Mouse (Mus musculus): ENCODE measurements around the gene Haus5. TPM values are rescaled to one million over a fixed set of nuclear protein-coding genes. Genes with fewer than 3 reads are reported as not detected.
A peak's percentile ranks its signal among the peaks of the same experiment; 100 is the strongest.

Gene Haus5
- polyA plus RNA-seq (2015; fragmentation: Nextera tagmentation; extraction: Ambion mirVana): 34.0 and 34.5 TPM in 2 replicates

- Histone ChIP-seq H3K4me2 (ENCODE audit: low read length) (peak within 1 kb of the TSS; percentile 89), H3K4me1 (replicated peaks; ENCODE audit: control insufficient read depth, insufficient read depth, low read length) (peaks cover 9% of the 10 kb centered on the region), H3K27ac (ENCODE audit: low read length) (peak within 1 kb of the TSS; percentile 83), H3K27me3 (replicated peaks; ENCODE audit: control insufficient read depth, insufficient read depth, low read length) (no peaks in the 10 kb centered on the region), H3K36me3 (ENCODE audit: control insufficient read depth, insufficient read depth) (no peaks in the 10 kb centered on the region), H3K4me3 (replicated peaks; ENCODE audit: low read length) (peak within 1 kb of the TSS; percentile 71), H3K9ac (replicated peaks; ENCODE audit: low read depth, low read length) (peak within 1 kb of the TSS; percentile 73), H3K9me3 (ENCODE audit: control insufficient read depth, low read length) (no peaks in the 10 kb centered on the region)
- WGBS: under 1% methylated on average over 34 of the region's 34 CpGs
- peak; percentile 97 for ATAC-seq
Observed at GRCm38 (mm10) chr7:30664529-30665200, at the start of gene Haus5. Gene Haus5 (minus strand): TSS chr7:30664994.

DNA sequence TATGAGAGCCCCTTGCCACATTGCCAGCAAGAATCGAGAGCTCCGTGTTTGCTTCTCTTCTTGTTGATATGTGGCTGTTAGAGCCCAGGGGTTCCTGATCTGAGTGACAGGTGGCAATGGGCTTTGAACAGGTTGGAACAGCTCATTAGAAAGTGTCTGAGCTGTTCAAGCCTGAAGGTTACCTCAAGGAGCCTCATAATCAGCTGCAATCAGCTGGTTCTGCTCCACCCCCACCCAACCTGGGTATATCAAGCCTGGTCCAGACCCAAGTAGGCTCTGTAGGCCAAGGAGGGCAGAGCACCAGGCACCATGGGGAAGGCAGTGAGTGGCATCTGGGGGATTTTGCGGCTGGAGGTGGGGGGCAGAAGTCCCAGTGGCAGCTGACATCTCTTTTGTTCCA, 47.1 kb upstream of the Haus5 start, which contains the start of gene Atp4a:
Gene Atp4a (plus strand): TSS at position 268 of the 400 bp plus-strand sequence.
- 72% methylated on average over 3 of the region's 3 CpGs for WGBS
- H3K4me3 ChIP-seq (replicated peaks; ENCODE audit: low read length): no peak within 1 kb of the TSS
- no peak within 1 kb of the TSS for H3K27ac ChIP-seq (ENCODE audit: low read length)
- H3K27me3 ChIP-seq (replicated peaks; ENCODE audit: control insufficient read depth, insufficient read depth, low read length): peaks cover 16% of the 10 kb centered on the region
- H3K9ac ChIP-seq (replicated peaks; ENCODE audit: low read depth, low read length): no peak within 1 kb of the TSS
- peaks cover 1% of the 10 kb centered on the region; the same call in 1 of the 2 replicates for H3K4me1 ChIP-seq (replicated peaks; ENCODE audit: control insufficient read depth, insufficient read depth, low read length)
- no peaks in the 10 kb centered on the region for H3K9me3 ChIP-seq (ENCODE audit: control insufficient read depth, low read length)
- no peak for ATAC-seq
- no peaks in the 10 kb centered on the region for H3K36me3 ChIP-seq (ENCODE audit: control insufficient read depth, insufficient read depth)
- no peak within 1 kb of the TSS for H3K4me2 ChIP-seq (ENCODE audit: low read length)

GRCm38 (mm10) chr7:30707441-30707840, 42.6 kb upstream of the Haus5 start:
- 100% methylated on average over 1 of the region's 1 CpGs for WGBS

GRCm38 (mm10) chr7:30706214-30706882, 41.6 kb upstream of the Haus5 start:
- Histone ChIP-seq H3K4me2 (ENCODE audit: low read length) (no peak overlapping the region), H3K27ac (ENCODE audit: low read length) (no peak overlapping the region), H3K9me3 (ENCODE audit: control insufficient read depth, low read length) (no peaks in the 10 kb centered on the region), H3K27me3 (replicated peaks; ENCODE audit: control insufficient read depth, insufficient read depth, low read length) (no peaks in the 10 kb centered on the region), H3K9ac (replicated peaks; ENCODE audit: low read depth, low read length) (no peak overlapping the region), H3K4me1 (replicated peaks; ENCODE audit: control insufficient read depth, insufficient read depth, low read length) (no peaks in the 10 kb centered on the region), H3K36me3 (ENCODE audit: control insufficient read depth, insufficient read depth) (no peaks in the 10 kb centered on the region), H3K4me3 (replicated peaks; ENCODE audit: low read length) (no peak overlapping the region)
- no peak for ATAC-seq
- 81% methylated on average over 8 of the region's 8 CpGs for WGBS

More at GRCm38 (mm10) chr7:30707441-30707840, 42.6 kb upstream of the Haus5 start:
- H3K36me3 ChIP-seq (ENCODE audit: control insufficient read depth, insufficient read depth): no peaks in the 10 kb centered on the region
- H3K4me3 ChIP-seq (replicated peaks; ENCODE audit: low read length): no peak overlapping the region
- no peaks in the 10 kb centered on the region for H3K4me1 ChIP-seq (replicated peaks; ENCODE audit: control insufficient read depth, insufficient read depth, low read length)
- no peak for ATAC-seq
- H3K27me3 ChIP-seq (replicated peaks; ENCODE audit: control insufficient read depth, insufficient read depth, low read length): no peaks in the 10 kb centered on the region
- no peak overlapping the region for H3K9ac ChIP-seq (replicated peaks; ENCODE audit: low read depth, low read length)
- H3K4me2 ChIP-seq (ENCODE audit: low read length): no peak overlapping the region
- H3K27ac ChIP-seq (ENCODE audit: low read length): no peak overlapping the region
- H3K9me3 ChIP-seq (ENCODE audit: control insufficient read depth, low read length): no peaks in the 10 kb centered on the region

GRCm38 (mm10) chr7:30698589-30698988, 33.8 kb upstream of the Haus5 start, which contains the start of gene 2200002J24Rik:
Gene 2200002J24Rik (plus strand): TSS chr7:30698926.
- WGBS: 45% methylated on average over 9 of the region's 9 CpGs
- no peaks in the 10 kb centered on the region for H3K27me3 ChIP-seq (replicated peaks; ENCODE audit: control insufficient read depth, insufficient read depth, low read length)
- no peak for ATAC-seq
- no peaks in the 10 kb centered on the region for H3K36me3 ChIP-seq (ENCODE audit: control insufficient read depth, insufficient read depth)
- no peak within 1 kb of the TSS for H3K4me2 ChIP-seq (ENCODE audit: low read length)
- no peaks in the 10 kb centered on the region for H3K4me1 ChIP-seq (replicated peaks; ENCODE audit: control insufficient read depth, insufficient read depth, low read length)
- no peak within 1 kb of the TSS for H3K4me3 ChIP-seq (replicated peaks; ENCODE audit: low read length)
- no peaks in the 10 kb centered on the region for H3K9me3 ChIP-seq (ENCODE audit: control insufficient read depth, low read length)
- no peak within 1 kb of the TSS for H3K9ac ChIP-seq (replicated peaks; ENCODE audit: low read depth, low read length)
- H3K27ac ChIP-seq (ENCODE audit: low read length): no peak within 1 kb of the TSS

GRCm38 (mm10) chr7:30698101-30698500, 33.3 kb upstream of the Haus5 start:
- H3K9me3 ChIP-seq (ENCODE audit: control insufficient read depth, low read length): no peaks in the 10 kb centered on the region
- 74% methylated on average over 5 of the region's 5 CpGs for WGBS
- no peak for ATAC-seq

GRCm38 (mm10) chr7:30688325-30688724, 23.5 kb upstream of the Haus5 start:
- no peaks in the 10 kb centered on the region for H3K36me3 ChIP-seq (ENCODE audit: control insufficient read depth, insufficient read depth)
- no peak overlapping the region for H3K27ac ChIP-seq (ENCODE audit: low read length)
- H3K4me3 ChIP-seq (replicated peaks; ENCODE audit: low read length): no peak overlapping the region
- H3K9me3 ChIP-seq (ENCODE audit: control insufficient read depth, low read length): no peaks in the 10 kb centered on the region
- H3K4me1 ChIP-seq (replicated peaks; ENCODE audit: control insufficient read depth, insufficient read depth, low read length): no peaks in the 10 kb centered on the region
- H3K9ac ChIP-seq (replicated peaks; ENCODE audit: low read depth, low read length): no peak overlapping the region
- WGBS: 72% methylated on average over 6 of the region's 6 CpGs
- ATAC-seq: no peak
- peaks cover 5% of the 10 kb centered on the region for H3K27me3 ChIP-seq (replicated peaks; ENCODE audit: control insufficient read depth, insufficient read depth, low read length)
- no peak overlapping the region for H3K4me2 ChIP-seq (ENCODE audit: low read length)

More at GRCm38 (mm10) chr7:30698101-30698500, 33.3 kb upstream of the Haus5 start:
- Histone ChIP-seq H3K4me3 (replicated peaks; ENCODE audit: low read length) (no peak overlapping the region), H3K36me3 (ENCODE audit: control insufficient read depth, insufficient read depth) (no peaks in the 10 kb centered on the region), H3K4me2 (ENCODE audit: low read length) (no peak overlapping the region), H3K27me3 (replicated peaks; ENCODE audit: control insufficient read depth, insufficient read depth, low read length) (no peaks in the 10 kb centered on the region), H3K9ac (replicated peaks; ENCODE audit: low read depth, low read length) (no peak overlapping the region), H3K27ac (ENCODE audit: low read length) (no peak overlapping the region), H3K4me1 (replicated peaks; ENCODE audit: control insufficient read depth, insufficient read depth, low read length) (no peaks in the 10 kb centered on the region)

GRCm38 (mm10) chr7:30683425-30683824, 18.6 kb upstream of the Haus5 start:
- WGBS: 76% methylated on average over 2 of the region's 2 CpGs
- H3K27me3 ChIP-seq (replicated peaks; ENCODE audit: control insufficient read depth, insufficient read depth, low read length): peaks cover 5% of the 10 kb centered on the region
- no peak for ATAC-seq

GRCm38 (mm10) chr7:30681897-30682296, 17.1 kb upstream of the Haus5 start:
- Histone ChIP-seq H3K4me1 (replicated peaks; ENCODE audit: control insufficient read depth, insufficient read depth, low read length) (no peaks in the 10 kb centered on the region), H3K36me3 (ENCODE audit: control insufficient read depth, insufficient read depth) (no peaks in the 10 kb centered on the region), H3K27me3 (replicated peaks; ENCODE audit: control insufficient read depth, insufficient read depth, low read length) (peaks cover 2% of the 10 kb centered on the region; the same call in 1 of the 2 replicates), H3K9ac (replicated peaks; ENCODE audit: low read depth, low read length) (no peak overlapping the region), H3K4me2 (ENCODE audit: low read length) (no peak overlapping the region), H3K9me3 (ENCODE audit: control insufficient read depth, low read length) (no peaks in the 10 kb centered on the region), H3K4me3 (replicated peaks; ENCODE audit: low read length) (no peak overlapping the region), H3K27ac (ENCODE audit: low read length) (no peak overlapping the region)
- no peak for ATAC-seq
- WGBS: 69% methylated on average over 5 of the region's 5 CpGs

More at GRCm38 (mm10) chr7:30683425-30683824, 18.6 kb upstream of the Haus5 start:
- no peak overlapping the region for H3K4me3 ChIP-seq (replicated peaks; ENCODE audit: low read length)
- no peak overlapping the region for H3K27ac ChIP-seq (ENCODE audit: low read length)
- no peak overlapping the region for H3K9ac ChIP-seq (replicated peaks; ENCODE audit: low read depth, low read length)
- H3K4me2 ChIP-seq (ENCODE audit: low read length): no peak overlapping the region
- no peaks in the 10 kb centered on the region for H3K36me3 ChIP-seq (ENCODE audit: control insufficient read depth, insufficient read depth)
- H3K9me3 ChIP-seq (ENCODE audit: control insufficient read depth, low read length): no peaks in the 10 kb centered on the region
- no peaks in the 10 kb centered on the region for H3K4me1 ChIP-seq (replicated peaks; ENCODE audit: control insufficient read depth, insufficient read depth, low read length)

All from forebrain, embryonic 16.5 days (tissue).